Mouse (Mus musculus): ENCODE measurements around the gene Slit2.

The Slit2 gene

DNA sequence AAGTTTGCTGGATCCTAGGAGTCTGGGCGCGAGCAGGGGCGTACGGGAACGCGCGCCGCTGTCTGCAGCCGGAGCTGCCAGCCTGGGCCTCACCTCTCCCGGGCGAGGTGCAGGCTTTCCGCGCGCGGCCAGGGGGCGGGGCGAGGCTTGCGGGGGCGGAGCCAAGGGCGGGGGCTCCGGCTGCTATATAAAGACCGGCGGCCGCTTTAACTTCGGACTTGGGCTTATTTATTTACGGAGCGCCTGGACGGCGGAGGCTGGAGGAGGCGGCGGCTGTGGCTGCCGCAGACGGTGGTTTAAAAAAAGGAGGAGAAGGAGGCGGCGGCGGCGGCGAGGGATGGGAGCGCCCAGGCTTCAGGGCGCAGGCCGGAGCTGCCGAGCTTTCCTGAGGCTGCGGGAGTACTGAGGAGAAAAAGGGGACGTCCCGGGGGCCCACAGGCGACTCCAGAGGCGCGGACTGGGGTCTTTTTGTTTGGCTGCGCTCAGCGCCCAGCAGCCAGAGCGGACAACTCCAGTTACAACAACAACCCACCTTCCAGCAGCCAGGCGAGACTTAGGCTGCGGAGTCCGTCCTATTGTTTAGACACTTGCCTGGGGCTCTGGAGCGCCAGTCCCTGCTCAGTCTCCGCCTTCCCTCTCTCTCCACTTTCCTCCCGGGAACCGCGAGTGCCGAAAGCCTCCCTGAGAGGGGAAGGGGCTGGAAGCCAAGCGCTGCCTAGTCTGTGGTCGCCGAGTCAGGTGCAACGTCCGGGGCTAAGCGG is at the start of gene Slit2:
TSS of gene Slit2 (plus strand) at position 198 of the 761 bp plus-strand sequence.
- in situ Hi-C loops (cut with MboI), result no loop called here

DNA sequence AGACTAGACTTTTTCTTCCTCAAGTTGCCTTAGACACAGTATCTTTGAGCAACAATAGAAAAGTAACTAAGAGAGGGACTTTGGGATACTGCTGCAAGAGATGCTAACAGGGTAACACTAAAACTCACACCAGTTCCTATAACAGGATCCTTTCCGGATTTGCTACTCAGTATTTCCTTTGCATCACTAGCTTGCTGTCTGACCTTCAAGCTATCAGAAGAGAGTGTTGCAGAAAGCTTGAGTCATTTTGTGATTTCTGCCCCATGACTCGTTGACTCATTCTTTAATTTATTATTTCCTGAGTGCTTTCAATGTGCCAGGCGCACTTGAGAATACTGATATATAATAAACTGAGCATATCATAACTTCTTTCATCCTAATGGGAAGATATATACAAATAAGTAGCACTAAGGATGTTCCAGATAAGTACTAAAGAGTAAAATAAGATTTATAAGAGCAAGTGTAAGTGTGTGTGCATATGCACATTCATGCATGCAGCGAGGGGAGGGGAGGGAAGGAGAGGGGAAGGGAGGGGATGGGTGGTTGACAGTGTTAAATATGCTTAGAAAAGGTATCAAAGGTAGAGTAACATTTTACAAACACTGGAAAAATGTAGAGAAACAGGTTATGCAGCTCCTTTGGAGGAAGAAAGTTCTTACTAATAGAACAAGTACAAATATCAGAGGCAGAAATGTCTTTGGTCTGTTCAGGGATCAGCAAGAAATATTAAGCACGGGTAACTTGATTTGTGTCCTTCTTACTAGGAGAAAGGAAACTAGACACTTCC is 44.2 kb upstream of the Slit2 start:
- in situ Hi-C loops (cut with MboI), result no loop called here

DNA sequence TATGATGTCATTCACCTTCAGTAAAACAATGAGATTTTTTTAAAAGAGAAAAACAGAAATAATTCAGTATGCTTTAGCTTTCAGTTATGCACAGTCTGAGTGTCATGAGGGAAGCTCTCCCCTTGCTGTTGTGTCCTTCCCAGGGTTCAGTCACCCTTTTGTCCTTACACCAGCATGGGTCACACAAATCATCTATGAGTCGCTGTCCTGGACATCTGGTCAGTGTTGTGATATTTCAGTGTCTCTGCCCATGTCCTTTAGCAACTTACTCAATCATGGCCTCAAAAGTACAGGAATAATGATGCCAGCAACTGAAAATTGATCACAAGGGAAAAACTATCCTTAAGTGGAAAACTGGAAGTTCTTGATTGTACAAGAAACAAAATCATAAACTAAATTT is 26.5 kb upstream of the Slit2 start:
- in situ Hi-C loops (cut with MboI), result no loop called here

DNA sequence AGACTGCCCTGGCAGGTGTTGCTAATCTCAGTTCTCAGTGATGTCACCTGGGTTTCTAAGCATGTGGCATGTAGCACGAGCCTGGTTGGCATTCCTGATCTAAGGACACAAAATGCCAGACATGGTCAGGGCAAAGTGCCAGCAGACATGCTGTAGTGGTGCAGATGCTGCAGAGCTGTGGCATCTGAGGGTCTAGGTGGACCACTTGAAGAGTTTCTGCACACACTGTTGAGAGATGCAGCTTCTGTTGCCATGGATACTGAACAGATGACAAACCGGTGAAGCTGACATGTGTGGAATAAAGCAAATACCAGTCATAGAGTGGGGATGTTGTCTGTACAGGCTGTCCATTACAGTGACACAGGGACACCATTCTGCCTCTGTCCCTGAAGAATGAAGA is 7.1 kb upstream of the Slit2 start:
- in situ Hi-C loops (cut with MboI), result no loop called here

DNA sequence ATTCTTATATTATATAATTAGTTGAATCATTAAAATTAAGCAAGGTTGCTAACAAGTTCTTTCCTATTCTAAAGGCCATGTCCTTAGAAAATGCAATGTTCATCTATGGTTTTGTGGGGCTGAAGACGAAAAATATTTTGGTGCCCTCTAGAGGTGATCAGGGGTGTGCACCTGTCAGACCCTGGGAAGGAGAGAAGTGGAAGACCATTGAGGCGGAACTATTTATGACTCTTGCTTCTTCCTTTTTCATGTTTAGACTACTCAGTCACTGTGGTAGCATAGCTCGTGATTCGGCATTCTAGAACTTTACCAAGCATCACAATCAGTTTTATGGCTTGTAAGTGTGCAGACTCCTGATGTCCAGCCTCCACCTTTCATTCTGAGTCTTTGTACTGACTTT is 3.6 kb upstream of the Slit2 start:
- in situ Hi-C loops (cut with MboI), result no loop called here

DNA sequence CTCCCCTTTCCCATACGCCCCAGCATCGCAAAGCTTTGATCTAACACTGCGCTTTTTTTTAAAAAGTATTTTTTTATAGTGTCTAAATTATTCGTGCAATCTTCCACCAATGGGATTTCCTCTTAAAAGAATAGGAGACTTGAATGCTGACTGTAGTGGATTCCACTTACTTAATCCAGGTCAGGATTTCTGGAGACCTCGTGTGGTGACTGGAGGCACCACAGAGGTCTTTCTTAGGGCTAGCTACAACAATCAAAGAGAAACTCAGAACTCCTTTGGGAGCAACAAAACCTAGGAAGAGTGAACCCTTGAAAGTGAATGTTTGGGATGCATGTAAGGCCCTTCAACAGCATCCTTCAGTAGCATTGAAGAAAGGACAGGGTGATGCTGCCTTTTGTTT is 2.5 kb upstream of the Slit2 start:
- in situ Hi-C loops (cut with MboI), result no loop called here

DNA sequence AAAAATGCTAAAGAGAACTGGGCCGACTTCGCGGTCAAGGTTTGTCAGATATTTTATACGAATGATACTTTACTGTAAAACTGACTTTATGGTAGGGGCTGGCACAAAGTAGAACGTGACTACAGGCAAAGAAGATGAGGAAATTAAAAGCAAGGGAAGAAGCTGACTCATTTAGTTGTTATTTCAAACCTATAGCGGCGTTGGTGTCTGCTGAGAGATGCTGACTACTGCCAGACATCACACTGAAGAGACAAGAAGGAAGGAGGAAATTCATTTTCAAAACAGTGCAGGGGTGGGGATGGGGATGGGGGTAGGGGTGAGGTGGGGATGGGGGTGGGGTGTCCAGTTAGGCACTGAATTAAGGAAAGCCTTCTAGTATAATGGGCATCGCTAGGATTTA is 987 bp upstream of the Slit2 start:
- in situ Hi-C loops (cut with MboI), result no loop called here

DNA sequence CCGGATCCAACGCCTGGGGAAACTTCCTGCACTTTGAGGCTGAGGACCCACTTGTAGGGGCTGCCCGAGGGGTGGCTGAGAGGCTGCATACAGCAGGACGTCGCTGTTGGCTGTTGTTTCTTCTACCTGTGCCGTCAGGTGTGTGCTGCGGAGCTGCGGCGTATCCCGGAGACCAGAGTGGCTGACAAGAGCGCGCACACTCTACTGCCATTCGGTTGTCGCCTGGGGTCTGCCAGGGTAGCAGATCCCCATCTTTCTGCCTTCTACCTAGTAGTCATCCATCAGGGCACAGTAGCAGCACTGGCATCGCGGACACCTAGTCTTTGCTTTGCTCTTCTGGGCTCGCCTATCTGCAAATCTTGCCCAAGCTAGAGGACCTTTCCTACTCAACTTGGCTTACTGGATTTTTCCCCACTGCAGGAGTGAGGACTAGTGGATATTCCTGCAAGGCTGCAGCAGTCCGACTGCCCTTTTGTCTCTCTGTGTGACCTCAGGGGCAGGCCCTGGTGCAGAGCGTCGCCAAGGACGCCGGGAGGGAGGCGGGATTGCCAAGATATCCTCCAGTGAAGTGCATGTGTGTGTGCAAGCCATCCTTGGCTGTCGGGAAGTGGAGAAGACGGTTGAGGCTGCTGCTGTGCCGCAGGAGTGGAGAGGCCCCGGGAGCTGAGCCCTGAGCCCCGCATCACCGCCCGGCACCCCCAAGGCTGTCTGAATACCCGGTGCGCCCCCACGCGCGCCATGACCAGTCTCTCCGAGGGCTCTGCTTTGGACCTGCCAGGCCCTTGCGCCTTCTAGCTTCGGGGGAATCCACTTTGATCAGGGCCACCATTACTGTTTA is 1.0 kb downstream of the Slit2 start:
- in situ Hi-C loops (cut with MboI), result no loop called here

DNA sequence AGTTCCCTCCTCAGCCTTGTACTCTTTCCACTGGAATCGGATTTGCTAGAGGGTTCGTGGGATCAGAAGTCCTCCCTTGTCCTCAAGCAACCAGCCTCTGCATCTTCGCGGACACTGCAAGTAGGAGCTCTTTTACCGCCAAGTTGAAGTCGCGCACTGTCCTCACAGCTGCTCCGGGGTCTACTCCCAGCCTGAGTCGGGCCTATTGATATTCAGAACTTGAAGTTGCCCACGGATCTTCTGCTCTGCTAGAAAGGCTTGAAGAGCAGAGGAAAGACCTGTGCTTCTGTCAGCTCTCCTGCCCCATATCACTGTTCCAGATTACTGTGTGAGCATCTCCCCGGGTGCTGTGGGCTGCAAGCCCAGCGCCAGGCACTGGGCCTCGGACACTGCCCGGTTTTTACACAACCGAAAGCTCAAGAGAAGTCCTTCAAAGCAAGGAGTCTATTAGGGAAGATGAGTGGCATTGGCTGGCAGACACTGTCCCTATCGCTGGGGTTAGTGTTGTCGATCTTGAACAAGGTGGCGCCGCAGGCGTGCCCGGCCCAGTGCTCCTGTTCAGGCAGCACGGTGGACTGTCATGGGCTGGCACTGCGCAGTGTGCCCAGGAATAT is 1.8 kb downstream of the Slit2 start:
- in situ Hi-C loops (cut with MboI), result no loop called here

DNA sequence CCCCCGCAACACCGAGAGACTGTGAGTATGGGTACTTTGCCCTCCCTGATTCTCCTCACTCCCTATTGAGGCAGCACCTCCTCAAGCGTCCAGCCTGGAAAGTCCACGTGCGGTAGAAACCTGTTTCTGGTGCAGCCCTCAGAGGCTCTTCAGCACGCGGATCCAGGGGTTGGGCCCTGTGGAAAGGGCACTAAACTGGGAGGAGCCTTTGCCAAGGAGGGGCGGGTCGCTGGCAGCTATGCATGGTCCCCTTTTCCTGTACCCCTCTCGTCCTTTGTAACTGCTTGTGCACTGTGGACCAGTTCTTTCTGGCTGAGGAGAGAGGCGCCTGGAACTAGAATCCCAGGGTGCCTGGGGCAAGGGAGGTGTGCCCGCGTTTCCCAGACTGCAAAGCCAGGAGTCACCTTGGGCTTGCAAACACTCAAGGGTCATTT is 2.3 kb downstream of the Slit2 start:
- in situ Hi-C loops (cut with MboI), result no loop called here

DNA sequence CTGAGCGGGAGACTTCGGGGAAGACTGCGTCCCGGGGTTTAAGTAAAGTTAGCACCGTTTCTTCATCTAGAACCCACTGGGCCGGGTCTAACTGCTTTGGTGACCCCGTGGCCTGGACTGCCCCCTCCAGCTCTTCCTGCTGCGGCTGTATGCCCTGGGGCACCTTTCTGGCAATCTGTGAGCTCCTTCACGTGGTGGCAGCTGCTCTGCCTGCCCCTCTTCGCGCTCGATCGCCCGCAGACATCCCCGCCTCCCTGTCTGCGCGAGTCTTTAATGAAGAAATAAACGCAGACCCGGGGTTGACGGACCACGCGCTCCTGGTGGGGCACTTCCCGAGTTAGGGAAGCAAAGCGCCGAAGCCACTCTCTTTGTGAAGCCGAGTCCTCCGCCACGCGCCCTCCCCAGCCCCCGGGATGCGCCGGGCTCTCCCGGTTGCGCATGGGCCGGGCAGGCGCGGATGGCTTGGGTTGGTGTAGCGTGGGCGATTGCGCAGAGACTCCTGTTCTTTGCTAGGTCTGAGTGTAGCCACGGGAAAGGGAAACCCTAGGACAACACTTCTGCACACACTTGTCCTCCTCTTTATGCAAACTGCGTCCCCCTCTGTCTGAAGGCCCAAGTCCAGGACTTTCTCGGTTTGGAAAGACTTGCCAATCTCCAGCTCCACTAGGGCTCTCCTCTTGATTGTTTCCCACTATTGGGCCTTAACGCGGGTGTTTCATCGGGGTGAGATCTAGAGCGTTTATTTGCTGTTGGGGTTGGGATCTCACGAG is 3.1 kb downstream of the Slit2 start:
- in situ Hi-C loops (cut with MboI), result no loop called here

DNA sequence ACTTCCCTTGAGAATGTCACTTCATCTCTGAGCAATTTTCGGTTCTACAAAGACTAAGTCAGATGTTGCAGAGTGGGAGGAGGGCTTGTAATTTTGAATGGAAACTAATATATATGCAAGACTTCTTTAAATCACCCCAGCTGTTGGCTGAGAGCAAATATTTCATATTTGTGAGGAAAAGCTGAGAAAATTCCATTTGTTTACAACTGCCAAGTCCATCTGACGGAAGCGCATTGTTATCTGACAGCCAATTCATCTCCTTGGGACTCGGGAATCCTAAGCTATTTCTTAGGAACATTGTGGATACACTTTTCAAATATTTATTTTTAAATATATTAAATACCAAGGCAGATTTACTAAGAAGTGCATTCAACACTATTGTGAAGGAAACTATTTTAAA is 8.0 kb downstream of the Slit2 start:
- in situ Hi-C loops (cut with MboI), result no loop called here

DNA sequence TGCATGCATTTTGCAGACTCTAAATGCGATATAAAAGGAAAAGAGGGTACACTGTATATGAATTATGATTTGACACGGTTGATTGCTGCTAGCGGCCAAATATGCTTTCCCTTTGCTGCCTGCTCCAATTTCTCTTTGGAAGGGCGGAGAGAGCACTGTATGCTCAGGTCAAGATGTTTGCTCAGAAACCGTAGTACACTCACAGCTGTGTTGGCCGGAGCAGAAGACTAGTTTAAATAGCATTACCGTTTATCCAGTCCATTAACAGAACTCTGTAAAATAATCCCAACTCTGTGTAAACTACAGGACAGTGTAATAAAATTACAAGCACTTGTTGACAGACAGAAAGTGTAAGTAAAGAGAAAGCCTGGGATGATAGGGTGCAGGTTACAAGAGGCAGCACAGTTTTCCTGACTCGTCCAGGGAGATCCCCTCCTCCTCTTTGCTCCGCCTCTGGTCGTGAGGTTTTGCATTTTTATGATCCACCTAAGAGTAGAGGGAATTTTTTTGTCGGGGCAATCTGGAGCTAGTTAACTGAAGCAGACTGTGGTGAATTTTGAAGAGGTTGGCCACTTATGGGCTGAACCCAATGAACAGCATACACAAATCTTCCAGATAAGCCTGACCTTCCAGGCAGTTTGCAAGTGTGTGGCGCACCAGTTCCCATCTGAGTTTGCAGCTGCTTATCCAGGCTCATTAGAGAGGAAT is 20.9 kb downstream of the Slit2 start:
- in situ Hi-C loops (cut with MboI), result no loop called here

DNA sequence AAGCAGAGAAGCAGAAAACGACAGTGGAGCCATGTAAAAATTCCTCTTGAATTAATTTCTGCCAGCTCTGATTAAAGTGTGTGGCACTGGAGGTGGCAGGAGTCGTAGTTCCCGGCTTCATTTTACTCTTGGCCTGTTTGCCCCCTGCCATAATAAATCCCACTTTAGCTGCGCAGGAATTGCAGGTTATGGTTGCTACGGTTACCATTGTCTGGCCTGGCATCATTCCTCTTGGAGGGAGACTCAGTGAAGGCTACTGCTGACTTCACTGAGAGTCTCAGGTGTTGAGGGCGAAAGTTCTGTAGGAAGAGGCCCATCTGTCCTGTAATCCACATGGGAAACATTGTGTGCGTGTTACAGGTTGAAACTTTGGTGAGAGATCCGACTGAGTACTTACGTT is 22.6 kb downstream of the Slit2 start:
- in situ Hi-C loops (cut with MboI), result no loop called here

DNA sequence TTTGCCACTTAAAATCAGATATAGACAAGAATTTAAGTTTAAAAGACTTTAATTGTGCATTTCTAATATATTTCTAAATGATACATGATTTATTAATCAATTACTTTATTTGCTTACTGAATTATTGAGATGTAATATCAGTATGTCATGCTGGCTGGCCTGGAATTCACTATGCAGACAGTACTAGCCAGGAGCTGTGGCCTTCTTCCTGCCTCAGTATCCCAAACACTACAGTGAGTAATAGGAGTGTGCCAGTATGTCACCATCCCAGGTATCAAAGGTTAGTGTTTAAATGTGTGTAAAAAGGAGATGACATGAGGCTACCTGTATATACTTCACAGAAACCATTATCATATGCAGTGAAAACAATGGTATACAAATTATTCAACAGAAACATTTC is 23.1 kb downstream of the Slit2 start:
- in situ Hi-C loops (cut with MboI), result no loop called here

DNA sequence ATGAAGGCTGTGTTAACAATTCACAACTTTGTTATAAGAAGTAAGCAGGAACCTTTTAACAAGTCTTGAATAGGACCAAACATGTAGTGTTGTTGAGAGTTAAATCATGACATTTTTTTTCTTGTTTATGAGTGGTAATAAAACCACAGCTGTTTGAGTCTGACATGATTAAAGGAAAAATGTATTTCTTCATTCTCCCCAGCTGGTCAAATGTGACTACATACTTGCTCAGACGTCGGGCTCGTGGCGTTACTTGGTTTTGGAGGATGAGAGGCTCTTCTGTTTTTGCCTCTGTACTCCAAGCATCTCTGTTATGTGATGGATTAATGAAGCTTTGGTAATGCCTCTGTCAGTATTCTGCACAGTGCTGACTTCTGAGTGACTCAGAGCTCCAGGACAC is 40.5 kb downstream of the Slit2 start:
- in situ Hi-C loops (cut with MboI), result no loop called here

DNA sequence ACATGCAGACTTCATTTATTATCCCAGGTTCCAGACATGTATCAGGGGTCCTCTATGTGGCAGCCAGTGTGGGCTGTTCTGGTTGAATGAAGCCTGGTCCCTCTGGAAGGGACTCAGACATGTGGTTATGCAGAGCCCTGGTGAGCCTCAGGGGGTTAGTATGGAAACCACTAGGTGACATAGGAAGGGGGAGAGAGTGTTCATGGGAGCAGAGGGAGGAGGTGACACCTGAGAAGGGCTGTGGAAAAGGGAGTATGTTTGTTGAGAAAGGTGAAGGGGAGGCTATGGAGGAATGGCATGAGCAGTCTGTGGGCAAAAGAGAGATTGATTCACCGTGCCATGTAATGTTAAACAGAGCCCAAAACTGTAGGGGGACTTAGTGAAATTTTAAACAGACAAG is 51.9 kb downstream of the Slit2 start:
- in situ Hi-C loops (cut with MboI), result no loop called here

DNA sequence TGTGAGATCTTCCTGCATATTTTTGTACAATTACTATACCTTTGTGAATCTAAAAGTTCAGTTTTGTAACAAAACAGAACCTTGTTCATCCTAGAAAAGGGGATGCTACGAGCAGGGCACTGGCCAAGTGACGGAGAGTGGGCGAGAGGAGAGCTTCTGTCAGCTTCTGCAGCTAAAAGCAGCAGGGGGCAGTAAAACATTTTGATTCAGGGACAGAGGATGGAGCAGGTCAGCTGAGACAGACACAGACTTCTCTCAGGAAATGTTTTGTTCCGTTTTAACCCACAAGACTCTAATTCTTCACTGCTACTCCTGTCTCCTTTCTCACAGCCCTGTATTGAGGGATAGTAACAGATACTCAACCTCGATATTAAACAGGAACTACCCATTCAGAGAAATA is 55.1 kb downstream of the Slit2 start:
- in situ Hi-C loops (cut with MboI), result no loop called here

DNA sequence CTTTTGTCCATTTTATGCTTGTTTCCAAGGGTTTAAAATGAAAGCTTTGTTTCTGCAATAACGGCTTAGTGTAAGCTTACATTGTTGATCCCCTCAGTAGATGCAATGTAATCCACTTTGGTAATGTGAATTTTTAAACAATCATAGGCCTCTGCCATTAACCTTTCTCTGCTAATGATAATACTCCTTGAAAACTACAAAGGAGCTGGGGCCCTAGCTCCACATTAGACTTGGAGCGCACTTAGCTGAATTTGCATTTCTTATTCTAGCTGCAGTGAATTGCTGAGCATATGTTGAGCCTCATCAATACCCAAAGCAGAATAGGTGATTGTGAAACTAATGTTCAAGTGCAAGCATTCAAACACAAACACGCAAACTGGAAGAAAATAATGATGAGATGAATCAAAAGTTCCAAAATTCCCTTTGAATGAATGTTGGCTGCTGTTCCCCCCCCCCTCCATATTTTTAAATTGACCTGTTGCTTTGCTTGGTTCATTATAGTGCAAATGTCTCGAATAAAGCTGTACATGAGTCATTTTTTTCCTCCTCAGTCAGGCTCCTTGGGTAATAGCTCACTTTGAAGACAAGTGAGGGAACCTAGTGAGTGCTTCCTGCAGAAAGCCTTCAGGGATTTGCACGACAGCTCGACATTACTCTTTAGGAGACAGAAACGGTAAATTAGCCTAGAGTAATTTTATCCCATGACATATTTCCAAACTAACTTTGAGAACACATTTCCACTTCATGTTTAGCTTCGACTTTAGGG is 66.2 kb downstream of the Slit2 start:
- in situ Hi-C loops (cut with MboI), result no loop called here

Measured in mature B cell (primary cell).